Mouse (Mus musculus): ENCODE measurements around the gene Pkmyt1. TPM values are rescaled to one million over a fixed set of nuclear protein-coding genes. Genes with fewer than 3 reads are reported as not detected.

Gene Pkmyt1
- total RNA-seq (2021) = 1 to 10 TPM; 3.1 to 3.6 TPM
- long read RNA-seq, experiment 1, transcript Pkmyt1-201 (8 exons, 2,040 nt) = major isoform, 9 of 14 reads
- long read RNA-seq, experiment 1, partial matches to known transcripts = 3 of 14 reads
- long read RNA-seq, experiment 1, other reads (novel, unspliced or antisense) = 2 of 14 reads
- long read RNA-seq, experiment 2, partial matches to known transcripts = 1 of 7 reads
- long read RNA-seq, experiment 2, other reads (novel, unspliced or antisense) = 1 of 7 reads

GRCm38 (mm10) chr17:23725999-23726757, at the start of gene Pkmyt1:
Pkmyt1 (plus strand) TSS chr17:23726336.
- intact Hi-C loops (cut with DNase I) = no loop called here
- peak; percentile 97 to 98 for DNase-seq

GRCm38 (mm10) chr17:23676473-23677031, 49.6 kb upstream of the Pkmyt1 start:
- intact Hi-C loops (cut with DNase I) = loop anchor here (2.0 kb wide), 1 partner anchor 26 kb away; no protein-coding TSS in a partner anchor
- peak; percentile 68 to 76 for DNase-seq

DNA sequence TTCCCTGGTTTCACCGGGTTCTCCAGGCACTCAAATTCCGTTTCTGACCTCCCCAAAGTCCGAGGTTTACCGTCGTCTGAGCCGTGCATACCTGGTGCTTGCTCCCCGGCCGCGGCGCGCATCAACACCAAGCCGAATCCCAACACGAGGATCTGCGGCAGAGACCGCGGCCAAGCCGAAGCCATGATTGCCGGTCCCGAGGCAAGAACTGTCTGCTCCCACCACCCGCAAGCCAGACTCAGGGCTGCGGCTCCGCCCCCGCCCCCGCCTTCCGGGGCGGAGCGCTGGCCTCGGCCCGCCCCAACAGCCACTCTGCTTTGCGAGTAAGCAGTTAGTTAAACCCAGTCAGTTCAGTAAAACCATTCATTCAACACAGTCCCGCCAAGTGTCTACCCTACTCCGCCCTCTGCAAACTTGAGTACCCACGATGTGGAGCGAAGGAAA, 48.9 kb upstream of the Pkmyt1 start, which contains the start of gene Tnfrsf12a:
TSS of gene Tnfrsf12a (minus strand) at position 233 of the 444 bp plus-strand sequence.
- intact Hi-C loops (cut with DNase I) = loop anchor here (2.0 kb wide), 1 partner anchor 26 kb away; no protein-coding TSS in a partner anchor
- DNase-seq = peak; percentile 90

GRCm38 (mm10) chr17:23679127-23679835, 46.9 kb upstream of the Pkmyt1 start, which contains the start of gene Cldn6:
Cldn6 (plus strand) TSS chr17:23679249.
- intact Hi-C loops (cut with DNase I) = no loop called here
- no peak for DNase-seq

- intact Hi-C loops (cut with DNase I) = no loop called here
- no peak for DNase-seq
These were observed 45.8 kb upstream of the Pkmyt1 start for GRCm38 (mm10) chr17:23680336-23680735.

DNA sequence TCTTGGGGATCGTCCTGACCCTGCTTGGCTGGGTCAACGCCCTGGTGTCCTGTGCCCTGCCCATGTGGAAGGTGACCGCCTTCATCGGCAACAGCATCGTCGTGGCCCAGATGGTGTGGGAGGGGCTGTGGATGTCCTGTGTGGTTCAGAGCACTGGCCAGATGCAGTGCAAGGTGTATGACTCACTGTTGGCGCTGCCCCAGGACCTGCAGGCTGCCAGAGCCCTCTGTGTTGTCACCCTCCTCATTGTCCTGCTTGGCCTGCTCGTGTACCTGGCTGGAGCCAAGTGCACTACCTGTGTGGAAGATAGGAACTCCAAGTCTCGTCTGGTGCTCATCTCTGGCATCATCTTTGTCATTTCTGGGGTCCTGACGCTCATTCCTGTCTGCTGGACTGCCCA, 45.0 kb upstream of the Pkmyt1 start:
- DNase-seq = no peak
- intact Hi-C loops (cut with DNase I) = no loop called here

- intact Hi-C loops (cut with DNase I) = no loop called here
These were observed 44.0 kb upstream of the Pkmyt1 start for GRCm38 (mm10) chr17:23682092-23682491.

GRCm38 (mm10) chr17:23682530-23682929, 43.6 kb upstream of the Pkmyt1 start:
- intact Hi-C loops (cut with DNase I) = no loop called here
- DNase-seq = no peak

More at GRCm38 (mm10) chr17:23682092-23682491, 44.0 kb upstream of the Pkmyt1 start:
- DNase-seq = no peak

DNA sequence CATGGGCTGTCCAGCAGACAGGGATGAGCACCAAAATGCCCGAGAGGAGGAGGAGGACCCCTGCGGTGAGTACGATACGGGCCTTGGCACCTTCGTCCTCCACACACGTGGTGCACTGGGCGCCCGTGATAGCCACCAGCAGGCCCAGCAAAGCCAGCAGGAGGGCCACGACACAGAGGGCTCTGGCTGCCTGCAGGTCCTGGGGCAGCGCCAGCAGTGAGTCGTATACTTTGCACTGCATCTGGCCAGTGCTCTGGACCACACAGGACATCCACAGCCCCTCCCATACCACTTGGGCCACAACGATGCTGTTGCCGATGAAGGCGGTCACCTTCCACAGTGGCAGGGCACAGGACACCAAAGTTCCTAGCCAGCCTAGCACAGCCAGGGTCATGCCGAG, 42.9 kb upstream of the Pkmyt1 start:
- intact Hi-C loops (cut with DNase I) = no loop called here
- no peak for DNase-seq

DNA sequence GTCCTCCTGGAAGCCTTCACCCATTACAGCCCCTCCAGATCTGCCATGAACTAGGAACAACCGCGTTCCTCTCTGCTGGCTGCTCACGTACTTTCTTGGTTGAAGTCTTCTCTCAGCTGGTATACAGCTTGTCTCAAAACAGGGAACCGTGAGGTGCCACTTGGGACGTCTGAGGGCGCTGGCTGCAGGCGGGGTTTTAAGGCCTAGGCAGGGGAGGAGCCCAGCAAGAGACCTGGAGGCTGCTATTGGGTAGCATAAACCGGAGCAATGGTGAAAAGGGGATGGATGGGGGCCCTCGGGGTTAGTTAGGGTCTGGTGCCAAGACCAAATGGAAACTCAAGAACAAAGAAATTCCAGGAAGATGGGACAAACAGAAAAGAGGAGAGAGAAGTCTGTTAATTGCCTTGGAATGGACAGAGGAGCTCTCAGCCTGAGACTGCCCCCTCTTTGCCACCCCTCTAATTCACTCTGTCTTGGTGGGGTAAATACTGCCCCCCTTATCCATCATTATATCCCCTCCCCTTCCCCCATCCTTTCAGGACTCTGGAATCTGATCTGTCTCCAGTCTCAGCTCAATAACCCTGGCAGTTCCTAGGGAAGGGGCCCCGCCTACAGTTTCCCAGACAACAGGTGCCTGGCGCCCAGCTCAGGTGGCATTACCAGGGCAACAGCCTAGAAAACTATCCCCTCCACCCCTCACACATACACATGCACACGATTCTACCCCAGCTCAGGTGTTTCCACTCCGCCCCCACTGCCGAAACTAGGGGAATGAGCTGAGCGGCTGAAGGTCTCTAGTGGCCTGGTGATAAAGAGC, 42.1 kb upstream of the Pkmyt1 start, which contains the start of gene Cldn9:
TSS of gene Cldn9 (minus strand) at position 171 of the 817 bp plus-strand sequence.
- DNase-seq = no peak
- intact Hi-C loops (cut with DNase I) = no loop called here

GRCm38 (mm10) chr17:23694491-23694890, 31.6 kb upstream of the Pkmyt1 start:
- intact Hi-C loops (cut with DNase I) = no loop called here
- no peak for DNase-seq

- intact Hi-C loops (cut with DNase I) = no loop called here
- no peak for DNase-seq
These were observed 30.3 kb upstream of the Pkmyt1 start for GRCm38 (mm10) chr17:23695801-23696200.

DNA sequence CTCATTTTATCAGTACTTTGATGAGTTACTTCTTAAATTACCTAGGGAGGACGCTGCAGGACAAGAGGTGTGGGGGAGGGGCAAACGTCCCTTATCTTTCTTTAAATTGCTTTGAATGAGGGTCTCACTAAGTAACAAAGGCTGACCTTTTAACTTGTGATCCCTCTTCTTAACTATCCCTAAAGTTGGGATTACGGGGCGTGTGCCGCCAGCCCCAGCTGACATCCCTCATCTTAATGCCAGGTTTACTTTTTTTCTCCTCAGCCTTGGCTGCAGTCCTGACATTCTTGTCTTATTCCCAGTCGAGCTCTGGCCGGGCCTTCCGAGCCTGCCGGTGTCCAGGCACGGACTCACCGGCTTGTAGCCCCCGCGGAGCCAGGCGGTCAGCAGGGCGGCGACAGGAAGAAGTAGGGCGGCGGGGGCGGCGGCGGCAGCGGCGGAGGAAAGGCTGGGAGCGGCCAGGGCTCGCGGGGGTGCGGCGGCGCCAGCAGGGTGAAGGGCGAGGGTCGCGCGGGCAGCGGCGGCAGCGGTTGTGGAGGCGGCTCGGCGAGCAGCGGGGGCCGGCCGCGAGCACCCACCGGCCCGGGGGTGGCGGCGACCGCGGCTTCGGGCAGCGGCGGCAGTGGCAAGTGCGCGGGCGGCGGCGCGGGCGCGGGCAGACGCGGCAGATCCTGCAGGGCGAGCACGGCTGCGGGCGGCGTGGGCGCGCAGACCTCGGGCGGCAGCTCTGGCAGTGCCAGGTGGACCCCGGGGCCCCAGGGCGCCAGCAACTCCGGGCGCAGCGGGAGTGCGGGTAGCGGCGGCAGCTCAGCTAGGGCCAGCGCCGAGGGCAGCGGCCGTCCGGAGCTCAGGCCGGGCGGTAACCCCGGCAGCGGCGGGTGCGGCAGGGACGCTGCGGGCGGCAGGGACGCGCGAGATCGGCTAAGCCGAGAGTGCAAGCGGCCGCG, 26.7 kb upstream of the Pkmyt1 start:
- DNase-seq = peak; percentile 64 to 66
- intact Hi-C loops (cut with DNase I) = no loop called here

DNA sequence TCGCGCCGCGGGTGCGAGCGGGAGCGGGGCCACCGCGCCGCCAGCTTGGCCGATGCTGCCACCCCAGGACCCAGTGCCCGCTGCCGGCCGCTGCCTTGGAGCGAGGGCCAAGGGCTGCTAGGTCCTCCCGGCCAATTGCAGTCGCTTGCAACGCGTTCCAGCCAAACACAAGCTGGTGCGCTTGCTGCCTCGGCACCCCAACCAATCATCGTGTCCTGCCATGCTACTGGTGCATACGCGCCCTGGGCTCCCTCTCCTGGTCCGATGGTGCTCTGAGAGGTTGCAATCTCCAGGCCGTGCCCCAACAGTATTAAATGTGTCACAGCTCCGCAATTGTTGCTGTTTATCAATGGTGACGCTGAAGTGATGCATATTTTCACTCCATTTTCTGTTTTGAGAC, 26.1 kb upstream of the Pkmyt1 start:
- peak; percentile 87 to 90 for DNase-seq
- intact Hi-C loops (cut with DNase I) = no loop called here

DNA sequence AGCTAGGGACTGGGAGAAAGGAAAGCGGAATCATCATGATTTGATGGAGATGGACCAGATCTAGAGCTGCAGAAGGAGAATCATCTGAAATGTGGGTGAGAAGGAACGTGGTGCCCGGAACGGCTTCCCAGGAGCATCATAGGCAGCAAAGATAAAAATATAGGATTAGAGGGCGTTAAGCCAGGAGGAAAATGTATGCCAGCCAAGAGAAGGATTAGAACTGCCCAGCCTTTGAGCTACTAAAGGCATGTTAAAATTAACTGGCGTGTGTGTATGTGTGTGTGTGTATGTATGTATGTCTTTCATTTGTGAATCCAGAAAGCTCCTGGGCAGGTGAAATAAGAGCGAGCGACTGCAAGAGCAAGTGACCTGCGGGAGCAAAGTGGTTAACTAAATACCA, 22.8 kb upstream of the Pkmyt1 start:
- no peak for DNase-seq
- intact Hi-C loops (cut with DNase I) = loop anchor here (2.0 kb wide), 1 partner anchor 26 kb away; the partner anchor contains the start of gene Tnfrsf12a

GRCm38 (mm10) chr17:23704741-23705140, 21.4 kb upstream of the Pkmyt1 start:
- intact Hi-C loops (cut with DNase I) = no loop called here

GRCm38 (mm10) chr17:23705525-23706104, 20.5 kb upstream of the Pkmyt1 start:
- intact Hi-C loops (cut with DNase I) = loop anchor here (2.0 kb wide), 2 partner anchors 45 to 135 kb away; partner anchors contain the start of gene Bicdl2
- no peak for DNase-seq

More at GRCm38 (mm10) chr17:23704741-23705140, 21.4 kb upstream of the Pkmyt1 start:
- DNase-seq = no peak

DNA sequence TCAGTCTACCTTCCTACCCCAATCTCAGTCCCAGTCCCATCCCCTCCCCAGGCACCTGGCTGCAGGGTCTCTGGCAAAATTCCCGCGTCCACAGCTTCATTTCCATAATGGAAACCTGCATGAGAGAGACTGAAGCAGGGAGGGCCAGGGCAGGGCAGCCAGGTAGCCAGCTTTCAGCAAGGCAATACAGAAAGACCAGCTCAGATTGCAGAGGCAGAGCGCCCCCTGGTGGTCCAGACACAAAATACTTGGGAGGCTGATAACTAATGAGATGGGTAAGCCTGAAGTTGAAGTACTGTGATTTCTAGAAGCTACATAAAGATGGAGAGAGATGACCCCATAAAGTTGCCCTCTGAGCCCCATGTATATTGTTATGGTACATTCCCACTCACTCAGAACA, 19.9 kb upstream of the Pkmyt1 start:
- peak; percentile 76 to 83 for DNase-seq
- intact Hi-C loops (cut with DNase I) = loop anchor here (2.0 kb wide), 2 partner anchors 45 to 135 kb away; partner anchors contain the start of gene Bicdl2

Measured in heart, postnatal 14 days (tissue).